Mouse (Mus musculus) lung, embryonic 16.5 days (tissue): ENCODE measurements around the gene Tmem8b. TPM values are rescaled to one million over a fixed set of nuclear protein-coding genes. Genes with fewer than 3 reads are reported as not detected.

Experiments
- ATAC-seq: fragments of 200-750 bp; cut with Nextera tagmentation; 2 replicates; pipeline ENCODE4 v1.8.0; 2017; ENCODE audit warnings: low read depth, mild to moderate bottlenecking, moderate library complexity
- H3K27ac ChIP-seq: fragments of 300-500 bp; sonication (generic); 2 replicates; pipeline ENCODE4 v1.5.1; 2014; ENCODE audit warnings: mild to moderate bottlenecking, control low read depth, low read length
- H3K27me3 ChIP-seq: fragments of 300-500 bp; sonication (generic); 2 replicates; pipeline ENCODE4 v1.6.1; 2014; ENCODE audit warnings: low read depth, low read length, mixed read lengths; ENCODE audit not compliant: control insufficient read depth, insufficient read depth
- H3K36me3 ChIP-seq: fragments of 300-500 bp; sonication (generic); 2 replicates; pipeline ENCODE4 v1.6.1; 2014; ENCODE audit warnings: low read length; ENCODE audit not compliant: control insufficient read depth, insufficient read depth
- H3K4me1 ChIP-seq: fragments of 300-500 bp; sonication (generic); replicated peaks from 2 replicates; pipeline ENCODE4 v1.6.1; 2014; ENCODE audit warnings: low read length, mixed read lengths; ENCODE audit not compliant: control insufficient read depth, insufficient read depth
- H3K4me2 ChIP-seq: fragments of 300-500 bp; sonication (generic); 2 replicates; pipeline ENCODE4 v1.6.1; 2014; ENCODE audit warnings: low read depth, low read length, control low read depth
- H3K4me3 ChIP-seq: fragments of 300-500 bp; sonication (generic); 2 replicates; pipeline ENCODE4 v1.5.1; 2014; ENCODE audit warnings: mild to moderate bottlenecking, low read length, control low read depth
- H3K9ac ChIP-seq: fragments of 300-500 bp; sonication (generic); 2 replicates; pipeline ENCODE4 v1.6.1; 2014; ENCODE audit warnings: low read length, control low read depth
- H3K9me3 ChIP-seq: fragments of 300-500 bp; sonication (generic); 2 replicates; pipeline ENCODE4 v1.6.1; 2016; ENCODE audit warnings: low read length; ENCODE audit not compliant: control insufficient read depth
- WGBS: fragments of 180-500 bp; shearing (Covaris S2); extraction: QIAGEN DNeasy Blood & Tissue Kit; methylation state at CpG from one replicate; pipeline ENCODE4 v1.1.7; 2014; 5-methylcytosine and 5-hydroxymethylcytosine counted together
- polyA plus RNA-seq: library from polyadenylated mRNA; unstranded; fragments of >200 nt; fragmentation: Nextera tagmentation; extraction: Ambion mirVana; gene quantifications from 2 replicates; pipeline ENCODE4 v1.2.1, GENCODE M21; 2015

The Tmem8b gene
- polyA plus RNA-seq, result 4.8 and 5.4 TPM in 2 replicates

GRCm38 (mm10) chr4:43668782-43669427 lies at the start of gene Tmem8b, which contains the start of gene Fam221b:
Tmem8b (plus strand) TSS chr4:43668971.
Fam221b (minus strand) TSS chr4:43669145.
- Histone ChIP-seq H3K27me3 (peaks cover 9% of the 10 kb centered on the region; the same call in 1 of the 2 replicates), H3K9me3 (no peaks in the 10 kb centered on the region), H3K36me3 (no peaks in the 10 kb centered on the region), H3K4me3 (peak within 1 kb of the TSS; percentile 80), H3K27ac (peak within 1 kb of the TSS; percentile 14), H3K4me1 (peaks cover 12% of the 10 kb centered on the region; the same call in 1 of the 2 replicates), H3K4me2 (peak within 1 kb of the TSS; percentile 68), H3K9ac (peak within 1 kb of the TSS; percentile 91)
- ATAC-seq, result peak; percentile 96
- WGBS, result 1% methylated on average over 28 of the region's 41 CpGs

GRCm38 (mm10) chr4:43620146-43620778 lies 48.5 kb upstream of the Tmem8b start:
- Histone ChIP-seq H3K27ac (no peak overlapping the region), H3K27me3 (no peaks in the 10 kb centered on the region), H3K4me1 (no peaks in the 10 kb centered on the region), H3K36me3 (no peaks in the 10 kb centered on the region), H3K9ac (no peak overlapping the region), H3K4me3 (no peak overlapping the region), H3K9me3 (peaks cover 6% of the 10 kb centered on the region), H3K4me2 (no peak overlapping the region)
- 63% methylated on average over 4 of the region's 4 CpGs for WGBS
- no peak for ATAC-seq

GRCm38 (mm10) chr4:43629106-43629817 lies 39.5 kb upstream of the Tmem8b start:
- Histone ChIP-seq H3K36me3 (no peaks in the 10 kb centered on the region), H3K9me3 (peaks cover 10% of the 10 kb centered on the region), H3K4me2 (no peak overlapping the region), H3K27me3 (no peaks in the 10 kb centered on the region; the same call in 1 of the 2 replicates), H3K4me1 (peaks cover 11% of the 10 kb centered on the region), H3K4me3 (no peak overlapping the region), H3K9ac (no peak overlapping the region), H3K27ac (no peak overlapping the region)
- 40% methylated on average over 20 of the region's 20 CpGs for WGBS
- no peak for ATAC-seq

- Histone ChIP-seq H3K9me3 (peaks cover 6% of the 10 kb centered on the region), H3K9ac (no peak overlapping the region), H3K27ac (no peak overlapping the region), H3K4me1 (peaks cover 11% of the 10 kb centered on the region), H3K27me3 (no peaks in the 10 kb centered on the region; the same call in 1 of the 2 replicates), H3K4me3 (no peak overlapping the region), H3K36me3 (no peaks in the 10 kb centered on the region), H3K4me2 (peak overlapping the region; percentile 6; the same call in 1 of the 2 replicates)
- whole genome bisulfite sequencing, result 6% methylated on average over 5 of the region's 5 CpGs
- peak; percentile 61 for ATAC-seq
Measured at GRCm38 (mm10) chr4:43630030-43630581, 38.7 kb upstream of the Tmem8b start.

GRCm38 (mm10) chr4:43630671-43631045 lies 38.1 kb upstream of the Tmem8b start:
- Histone ChIP-seq H3K4me1 (peaks cover 11% of the 10 kb centered on the region), H3K9ac (peak overlapping the region; percentile 84; the same call in 1 of the 2 replicates), H3K4me3 (no peak overlapping the region), H3K4me2 (peak overlapping the region; percentile 81), H3K27me3 (no peaks in the 10 kb centered on the region; the same call in 1 of the 2 replicates), H3K27ac (peak overlapping the region; percentile 6; the same call in 1 of the 2 replicates), H3K9me3 (no peaks in the 10 kb centered on the region; the same call in 1 of the 2 replicates), H3K36me3 (no peaks in the 10 kb centered on the region)
- WGBS, result 28% methylated on average over 5 of the region's 5 CpGs
- ATAC-seq, result 0 out of 2 replicates have a peak, but pooled peaks have one; percentile 1

GRCm38 (mm10) chr4:43631046-43631955 lies 37.5 kb upstream of the Tmem8b start, which contains the start of gene Npr2:
Npr2 (plus strand) TSS chr4:43631935.
- peak; percentile 76 for ATAC-seq
- 1% methylated on average over 54 of the region's 70 CpGs for WGBS
- peak within 1 kb of the TSS; percentile 67 for H3K4me3 ChIP-seq
- H3K27me3 ChIP-seq, result no peaks in the 10 kb centered on the region; the same call in 1 of the 2 replicates
- no peaks in the 10 kb centered on the region for H3K9me3 ChIP-seq
- peak within 1 kb of the TSS; percentile 75 for H3K27ac ChIP-seq
- H3K4me1 ChIP-seq, result peaks cover 11% of the 10 kb centered on the region
- H3K4me2 ChIP-seq, result peak within 1 kb of the TSS; percentile 81
- peak within 1 kb of the TSS; percentile 84 for H3K9ac ChIP-seq
- no peaks in the 10 kb centered on the region for H3K36me3 ChIP-seq

GRCm38 (mm10) chr4:43631956-43632920 lies 36.5 kb upstream of the Tmem8b start:
- peak overlapping the region; percentile 67 for H3K4me3 ChIP-seq
- peaks cover 11% of the 10 kb centered on the region for H3K4me1 ChIP-seq
- H3K27me3 ChIP-seq, result no peaks in the 10 kb centered on the region; the same call in 1 of the 2 replicates
- 53% methylated on average over 42 of the region's 42 CpGs for WGBS
- H3K36me3 ChIP-seq, result no peaks in the 10 kb centered on the region
- peak; percentile 23 for ATAC-seq
- peak overlapping the region; percentile 75 for H3K27ac ChIP-seq
- peak overlapping the region; percentile 84 for H3K9ac ChIP-seq
- no peaks in the 10 kb centered on the region for H3K9me3 ChIP-seq
- peak overlapping the region; percentile 81 for H3K4me2 ChIP-seq
